Mouse (Mus musculus) thymus, adult 2 months (tissue): ENCODE data around the gene Calr4.

Experiments
- CTCF ChIP-seq: fragments of 200-500 bp; IDR thresholded peaks from 2 replicates; pipeline ENCODE4 v1.5.1; 2012; ENCODE audit warnings: mild to moderate bottlenecking, control low read depth, low read length, moderate library complexity, borderline replicate concordance; ENCODE audit not compliant: control insufficient read depth, poor library complexity, insufficient read depth; ENCODE audit errors: extremely low read depth
- POLR2A ChIP-seq: fragments of 200-500 bp; IDR thresholded peaks from 2 replicates; pipeline ENCODE4 v1.6.1; 2012; ENCODE audit warnings: mild to moderate bottlenecking, low read length, control low read depth, moderate library complexity; ENCODE audit not compliant: control insufficient read depth, poor library complexity, insufficient read depth; ENCODE audit errors: extremely low read depth

DNA sequence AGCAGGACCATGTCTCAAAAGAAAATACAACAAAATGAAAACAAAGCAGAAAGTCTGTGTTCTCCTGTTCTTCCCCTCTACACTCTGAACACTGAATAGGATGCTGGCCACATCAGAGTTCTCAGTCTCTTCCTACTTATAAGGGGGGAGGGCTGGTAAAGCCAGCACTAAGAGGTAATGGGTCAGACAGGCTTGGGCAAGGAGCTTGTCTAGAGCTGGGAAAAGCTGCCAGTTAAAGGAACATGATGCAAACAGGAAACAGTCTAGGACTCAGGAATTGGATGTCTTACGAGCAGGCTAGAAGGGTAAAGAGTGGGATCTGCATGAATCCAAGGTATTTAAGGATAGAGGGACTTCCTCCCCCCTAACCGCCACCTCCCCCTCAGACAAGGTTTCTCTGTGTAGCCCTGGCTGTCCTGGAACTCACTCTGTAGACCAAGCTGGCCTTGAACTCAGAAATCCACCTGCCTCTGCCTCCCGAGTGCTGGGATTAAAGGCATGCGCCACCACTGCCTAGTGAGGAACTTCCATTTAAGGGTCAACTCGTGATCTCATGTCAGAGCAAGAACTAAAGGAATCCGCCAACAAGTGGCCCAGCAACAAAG is 10.8 kb downstream of the Calr4 start:
- TF ChIP-seq CTCF (no peak), POLR2A (no peak)
